Mouse (Mus musculus) gastrocnemius, adult 8-10 months (tissue): ENCODE measurements around the gene Ywhaq. TPM values are rescaled to one million over a fixed set of nuclear protein-coding genes. Genes with fewer than 3 reads are reported as not detected.

ENCODE experiments used
- total RNA-seq, 4 experiments: library from RNA; stranded (reverse); gene quantifications; 2 replicates each; pipeline ENCODE4 v1.2.4; 2022

Ywhaq gene
- total RNA-seq, 4 experiments from 2014 or later: 12.4 to 19.9 (median 19.0) TPM

Other genes with a start within 250 kb of the Ywhaq start
- gene Cpsf3, start 132.2 kb downstream of the Ywhaq start, total RNA-seq: 10 to 100 TPM; 16.9 to 18.3 (median 17.5) TPM
- 10 to 100 TPM; 40.3 to 53.1 (median 47.7) TPM for gene Itgb1bp1, start 131.4 kb downstream of the Ywhaq start, total RNA-seq
- gene Iah1, start 101.2 kb downstream of the Ywhaq start, total RNA-seq: 1 to 10 TPM; 2.7 to 5.0 (median 3.7) TPM
- gene Adam17, start 44.0 kb downstream of the Ywhaq start, total RNA-seq: 10 to 100 TPM; 12.7 to 21.5 (median 17.9) TPM